8 mouse cellular contexts compared by ENCODE assay signal in the genomic region with DNA sequence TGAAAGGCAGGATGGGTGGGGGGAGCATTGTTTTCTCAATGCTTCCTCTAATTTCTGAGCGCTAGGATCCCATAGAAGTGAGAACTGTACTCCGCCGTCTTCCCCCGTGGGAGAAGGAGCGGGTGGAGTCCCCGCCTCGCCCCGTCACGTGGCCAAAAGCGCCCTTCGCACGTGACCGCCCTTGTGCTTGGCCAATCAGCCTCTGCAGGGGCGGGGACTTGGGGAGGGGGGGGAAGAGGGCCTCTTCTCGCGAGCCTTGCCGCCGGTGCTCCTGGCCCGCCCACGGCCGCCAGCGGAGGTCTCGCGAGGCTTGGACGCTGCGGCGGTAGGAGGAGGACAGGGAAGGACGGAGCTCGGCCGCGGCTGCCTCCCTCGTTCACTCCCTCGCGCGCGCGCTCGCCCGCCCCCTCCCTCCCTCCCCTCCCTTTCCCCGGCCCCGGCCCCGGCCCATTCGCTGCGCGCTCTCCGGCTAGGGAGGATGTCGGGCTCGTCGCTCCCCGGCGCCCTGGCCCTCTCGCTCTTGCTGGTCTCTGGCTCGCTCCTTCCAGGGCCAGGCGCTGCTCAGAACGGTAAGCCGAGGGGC. TPM values are rescaled to one million over a fixed set of nuclear protein-coding genes. Genes with fewer than 3 reads are reported as not detected.
DNase-seq lines count a peak whose midpoint lies in the region; ATAC-seq lines count a peak whose summit lies in the region.

TSS of gene Nptn (plus strand) at position 283 of the 583 bp plus-strand sequence.

- no peaks in the 10 kb centered on the region for H3K9me3 ChIP-seq in lung, embryonic 16.5 days (ENCODE audit: control insufficient read depth, low read length)

- WGBS in lung, embryonic 16.5 days: under 1% methylated on average over 30 of the region's 56 CpGs

- peak within 1 kb of the TSS; percentile 99 for H3K4me3 ChIP-seq in lung, embryonic 16.5 days (ENCODE audit: low read length)

- peak within 1 kb of the TSS; percentile 81 for H3K4me2 ChIP-seq in lung, embryonic 16.5 days (ENCODE audit: low read depth, low read length)

- H3K27me3 ChIP-seq in lung, embryonic 16.5 days (ENCODE audit: control insufficient read depth, insufficient read depth, low read depth, low read length): no peaks in the 10 kb centered on the region

- H3K36me3 ChIP-seq in lung, embryonic 16.5 days (ENCODE audit: control insufficient read depth, insufficient read depth, low read length): no peaks in the 10 kb centered on the region

- peak within 1 kb of the TSS; percentile 97 for H3K27ac ChIP-seq in lung, embryonic 16.5 days (ENCODE audit: low read length)

- H3K9ac ChIP-seq in lung, embryonic 16.5 days (ENCODE audit: low read length): peak within 1 kb of the TSS; percentile 100

- ATAC-seq in hematopoietic stem cell, adult 5-6 weeks (replicated peaks in 1 of 2; ENCODE audit: insufficient read depth in 1 of 2, low FRiP score in 2 of 2, low TSS enrichment in 1 of 2, low read depth in 1 of 2, poor library complexity in 2 of 2, severe bottlenecking in 2 of 2): peak; percentile 69 to 92
- peak; percentile 99 for ATAC-seq in lung, embryonic 16.5 days (ENCODE audit: low read depth)

- H3K4me1 ChIP-seq in lung, embryonic 16.5 days (replicated peaks; ENCODE audit: control insufficient read depth, insufficient read depth, low read length): peaks cover 10% of the 10 kb centered on the region

- peak; percentile 86 for DNase-seq in MEL-GATA-1-ER (ENCODE audit: extremely low read depth, low read depth)
- DNase-seq in cerebellum, adult 8-10 months: peak; percentile 97
- peak; percentile 97 for DNase-seq in forelimb bud, embryonic 11.5 days (ENCODE audit: low read depth, low spot score)
- peak; percentile 90 for DNase-seq in layer of hippocampus, adult 9-10 months (ENCODE audit: low spot score)
- peak; percentile 83 for DNase-seq in ovary, postnatal 10 days (ENCODE audit: low spot score)
- peak; percentile 97 for DNase-seq in thymus, postnatal 10 days (ENCODE audit: low spot score in 2 of 2)

RNA-seq across cellular contexts. Expression of gene Nptn, which starts in this region (rescaled TPM):
- total RNA-seq in hematopoietic stem cell, adult 5-6 weeks (2017): 45.5 and 64.8 TPM in 2 replicates
- polyA plus RNA-seq in lung, embryonic 16.5 days (2015; fragmentation: Nextera tagmentation; extraction: Ambion mirVana): 134 and 142 TPM in 2 replicates

Comparison
In these comparisons a context has a peak if more than half of its experiments do, and no peak if none do; other contexts are left out.
1. Peak in every context shown above with its lines: DNase-seq, ATAC-seq, H3K4me3 ChIP-seq and H3K27ac ChIP-seq.